Mouse (Mus musculus): ENCODE data around the gene Mmp17.

GRCm38 (mm10) chr5:129594116-129595114, 10.4 kb downstream of the Mmp17 start:
- TF ChIP-seq POLR2A (IDR thresholded peaks at IDR 0.05; ENCODE audit: borderline replicate concordance, control insufficient read depth, low read depth, low read length) (no peak), CTCF (IDR thresholded peaks at IDR 0.05; ENCODE audit: control insufficient read depth, insufficient read depth, low read length) (peak; percentile 99)

Data from bone marrow, adult 2 months (tissue).